Mouse (Mus musculus) left cerebral cortex, adult 8-10 months (tissue): Measurements from ENCODE around the gene Cadps2. TPM values are rescaled to one million over a fixed set of nuclear protein-coding genes. Genes with fewer than 3 reads are reported as not detected.

Source experiments
- DNase-seq, 2 experiments: peaks; one replicate each; pipeline ENCODE4 v3.0.0; 2022; ENCODE audit warnings: low spot score in 2 of 2
- total RNA-seq, 4 experiments: library from RNA; stranded (reverse); gene quantifications; 2 replicates each; pipeline ENCODE4 v1.2.4; 2022

Cadps2 gene
- total RNA-seq, 4 experiments from 2014 or later, result 69.8 to 86.7 (median 77.5) TPM

GRCm38 (mm10) chr6:23361842-23362451 is 477.3 kb downstream of the Cadps2 start:
- no peak for DNase-seq

DNA sequence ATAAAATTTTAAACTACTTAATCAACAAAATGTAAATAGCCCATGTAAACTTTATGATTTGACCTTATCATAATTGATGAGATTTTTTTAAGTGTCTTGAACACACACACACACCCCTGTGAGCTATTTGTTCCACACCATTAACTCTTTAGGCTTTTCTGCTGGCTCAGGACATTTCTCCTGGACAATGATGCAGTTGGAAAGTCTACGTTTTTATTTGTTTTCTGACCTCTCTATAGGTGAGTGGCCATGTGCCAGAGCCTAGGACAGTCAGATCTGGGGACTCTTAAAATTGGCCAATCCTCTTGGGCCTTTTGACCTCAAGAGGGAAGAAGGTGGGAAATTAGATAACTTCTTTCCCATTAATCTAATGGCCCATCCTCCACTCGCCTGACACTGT is 478.6 kb downstream of the Cadps2 start:
- no peak for DNase-seq

DNA sequence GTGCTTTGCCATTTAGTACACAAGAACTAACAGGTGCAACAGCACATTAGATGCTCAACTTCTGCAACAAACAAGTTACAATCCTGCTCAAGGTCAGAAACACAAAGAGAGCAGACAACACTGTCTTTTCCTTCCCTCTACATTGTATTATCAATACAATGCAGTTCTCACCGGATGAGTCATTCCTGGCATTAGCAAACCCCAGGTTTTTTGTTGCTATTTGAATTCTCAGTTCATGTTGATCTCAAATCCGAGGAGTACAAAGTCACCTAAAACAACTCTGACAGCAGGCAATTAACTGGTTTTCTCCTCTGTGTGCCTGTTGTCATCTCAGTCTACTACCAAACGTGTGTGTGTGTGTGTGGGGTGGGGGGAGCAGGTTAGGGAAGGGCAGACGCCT is 483.1 kb downstream of the Cadps2 start:
- DNase-seq, result no peak

- DNase-seq, result no peak
Measured at GRCm38 (mm10) chr6:23353480-23353879, 485.7 kb downstream of the Cadps2 start.

DNA sequence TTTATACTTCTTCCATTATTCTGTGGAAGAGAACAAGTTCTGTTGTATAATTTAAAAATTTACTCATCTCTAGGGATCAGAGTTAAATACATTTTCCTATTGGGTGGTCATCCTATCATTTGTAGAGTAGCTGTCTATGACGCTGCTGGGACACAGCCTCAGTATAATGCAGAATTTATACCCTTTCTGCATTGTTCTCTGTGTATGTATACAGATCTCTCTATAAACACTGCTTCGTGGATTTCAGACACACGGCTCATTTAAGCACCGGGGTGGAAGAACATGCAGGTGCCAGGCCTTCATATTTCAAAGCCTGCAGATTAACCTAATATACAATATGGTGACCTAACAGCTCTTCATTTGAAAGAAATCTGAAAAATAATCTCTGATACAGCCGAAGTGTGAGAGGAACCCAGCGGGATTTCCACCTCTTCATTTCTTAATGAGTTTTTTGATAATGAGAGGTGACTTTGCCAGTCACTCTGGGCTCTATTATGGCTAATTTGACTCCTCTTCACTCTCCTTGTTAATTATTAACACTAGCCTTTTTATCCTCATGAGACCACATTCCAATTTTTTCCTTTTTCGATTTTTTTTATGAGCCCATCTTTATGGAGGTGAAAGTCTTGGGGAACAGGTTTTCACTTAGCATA is 501.7 kb downstream of the Cadps2 start:
- DNase-seq, result no peak

GRCm38 (mm10) chr6:23314945-23315344 is 524.3 kb downstream of the Cadps2 start:
- DNase-seq, result no peak

GRCm38 (mm10) chr6:23314291-23314690 is 524.9 kb downstream of the Cadps2 start:
- no peak for DNase-seq

DNA sequence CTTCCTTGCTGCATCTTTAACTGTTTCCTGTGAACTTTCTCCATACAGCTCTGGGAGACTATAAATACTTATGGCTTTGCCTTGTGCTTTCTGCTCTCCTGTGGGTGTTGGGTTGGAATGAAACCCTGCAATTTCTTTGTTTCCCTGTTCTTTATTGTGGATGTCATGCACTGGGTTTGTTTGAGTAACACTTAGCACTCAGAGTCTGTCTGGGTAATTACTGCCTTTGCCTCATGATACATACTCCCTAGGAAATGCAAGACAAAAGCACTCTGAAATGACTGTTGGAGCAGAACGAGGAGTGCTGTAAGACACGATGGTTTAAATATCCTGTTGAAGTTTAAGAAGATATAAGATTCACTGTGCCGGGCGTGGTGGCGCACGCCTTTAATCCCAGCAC is 533.2 kb downstream of the Cadps2 start:
- DNase-seq, result no peak

DNA sequence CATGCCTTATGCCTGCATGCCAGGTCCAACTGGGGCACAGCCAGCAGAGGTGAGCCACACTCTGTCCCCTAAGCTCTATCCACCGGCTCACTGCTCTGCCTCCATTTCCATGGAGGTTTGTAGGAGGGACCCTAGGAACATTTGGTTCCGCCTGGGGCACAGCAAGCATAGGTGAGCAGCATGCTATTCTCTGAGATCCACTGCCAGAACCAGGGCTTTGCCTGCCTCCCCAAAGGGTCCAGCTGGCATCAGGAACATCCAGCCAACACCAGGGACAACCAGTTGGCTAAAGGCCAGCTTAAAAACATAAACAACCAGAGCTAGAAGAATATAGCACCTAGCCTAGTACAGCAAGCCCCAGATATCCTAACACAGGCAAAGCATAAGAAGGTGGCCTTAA is 540.6 kb downstream of the Cadps2 start:
- DNase-seq, result no peak

DNA sequence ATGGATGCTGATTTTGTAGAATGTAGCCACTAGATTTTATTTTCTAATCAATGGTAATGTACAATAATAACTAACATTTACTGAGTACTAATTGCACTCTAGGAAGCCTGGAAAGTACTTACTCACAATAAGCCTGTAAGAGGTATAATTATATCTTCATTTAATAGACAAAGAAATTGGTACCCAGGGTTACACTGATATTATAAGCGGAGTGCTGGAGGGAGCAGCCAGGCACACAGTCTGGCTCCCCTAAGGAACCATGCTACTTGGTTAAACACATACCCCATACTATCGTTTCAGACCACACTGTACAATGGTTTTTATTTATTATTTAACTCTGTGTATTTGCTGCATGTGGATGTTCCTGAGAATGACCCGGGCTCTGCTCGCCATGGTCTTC is 544.5 kb downstream of the Cadps2 start:
- no peak for DNase-seq

- no peak for DNase-seq
Measured at GRCm38 (mm10) chr6:23288752-23289151, 550.5 kb downstream of the Cadps2 start.

DNA sequence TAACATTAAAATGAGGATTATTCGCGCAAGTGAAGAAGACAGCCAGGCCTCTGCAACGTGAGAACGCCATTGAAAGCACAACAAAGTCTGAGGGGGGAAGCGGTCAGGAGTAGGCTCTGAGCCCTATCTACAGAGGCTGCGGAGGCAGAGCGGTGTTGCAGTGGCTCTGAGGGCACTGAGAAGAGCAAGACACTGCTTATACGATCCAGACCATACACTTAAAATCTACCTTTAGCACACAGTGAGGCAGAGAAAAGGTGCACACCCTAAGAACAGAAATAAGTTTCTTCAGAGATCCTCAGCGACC is 557.8 kb downstream of the Cadps2 start:
- no peak for DNase-seq

DNA sequence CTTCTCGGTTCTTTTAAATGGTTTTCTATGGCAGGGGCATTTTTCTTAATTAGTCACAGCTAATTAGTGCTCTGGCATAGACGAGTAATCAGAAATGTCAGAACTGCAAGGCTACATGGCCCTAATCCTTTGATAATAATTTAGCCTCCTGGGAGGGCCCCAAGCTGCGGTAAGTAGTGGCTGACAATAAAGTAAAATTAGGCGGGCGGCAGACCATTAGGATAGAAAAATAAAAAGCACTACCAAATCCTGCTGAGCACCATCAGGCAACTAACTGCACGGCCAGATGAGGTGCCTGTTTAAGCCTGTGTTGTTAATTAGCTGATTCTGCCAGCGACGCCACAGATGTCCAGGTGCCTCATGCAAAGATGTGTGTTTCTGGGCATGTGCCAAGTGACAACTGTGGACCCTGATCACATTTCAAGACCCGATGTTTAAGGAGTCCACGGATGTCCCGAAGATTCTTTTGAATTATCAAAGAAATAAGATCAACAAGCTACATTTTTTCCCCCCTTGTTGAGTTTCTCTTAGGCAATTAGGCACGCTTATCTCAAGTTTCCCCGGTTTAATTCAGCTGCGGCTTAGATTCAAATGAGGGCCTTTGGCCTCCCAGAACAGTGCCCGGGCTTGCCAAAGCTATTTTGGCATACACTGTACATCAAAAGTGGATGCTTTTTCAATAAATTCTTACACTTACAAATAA is 558.3 kb downstream of the Cadps2 start:
- DNase-seq, result no peak

DNA sequence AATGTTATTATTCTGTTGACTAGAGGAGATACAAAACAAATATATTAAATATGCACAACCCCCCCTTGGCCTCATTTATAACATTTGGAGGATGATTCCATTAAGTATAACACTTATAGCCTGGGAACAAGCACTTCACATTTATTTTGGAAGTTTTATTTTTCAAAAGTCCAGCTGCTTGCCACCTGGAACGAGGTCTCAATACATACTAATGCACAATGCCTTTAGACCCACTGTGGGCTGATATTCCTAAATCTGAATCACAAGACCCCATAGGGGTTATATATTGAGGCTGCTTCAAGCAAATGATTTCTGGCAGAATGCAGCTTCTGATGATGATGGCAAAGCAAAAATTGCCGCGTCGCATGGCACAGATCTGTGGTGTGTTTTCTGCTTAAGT is 565.7 kb downstream of the Cadps2 start:
- DNase-seq, result no peak

- no peak for DNase-seq
Measured at GRCm38 (mm10) chr6:23272979-23273378, 566.2 kb downstream of the Cadps2 start.

- DNase-seq, result no peak
Measured at GRCm38 (mm10) chr6:23272542-23272941, 566.7 kb downstream of the Cadps2 start.

DNA sequence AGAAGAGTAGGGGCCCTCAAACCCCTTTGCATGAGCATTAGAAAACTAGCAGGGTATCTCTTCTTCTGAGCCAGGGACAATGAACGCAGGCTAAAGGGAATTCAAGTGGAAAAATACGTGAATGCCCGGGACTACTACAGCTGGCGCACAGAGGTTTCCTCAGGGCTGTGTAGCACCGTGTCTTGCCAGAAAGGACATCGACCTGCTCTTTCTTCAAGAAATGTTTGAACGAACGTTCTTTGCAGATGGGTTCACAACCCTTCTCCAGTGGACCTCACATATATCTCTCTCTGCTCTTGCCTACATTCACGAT is 578.5 kb downstream of the Cadps2 start:
- no peak for DNase-seq

DNA sequence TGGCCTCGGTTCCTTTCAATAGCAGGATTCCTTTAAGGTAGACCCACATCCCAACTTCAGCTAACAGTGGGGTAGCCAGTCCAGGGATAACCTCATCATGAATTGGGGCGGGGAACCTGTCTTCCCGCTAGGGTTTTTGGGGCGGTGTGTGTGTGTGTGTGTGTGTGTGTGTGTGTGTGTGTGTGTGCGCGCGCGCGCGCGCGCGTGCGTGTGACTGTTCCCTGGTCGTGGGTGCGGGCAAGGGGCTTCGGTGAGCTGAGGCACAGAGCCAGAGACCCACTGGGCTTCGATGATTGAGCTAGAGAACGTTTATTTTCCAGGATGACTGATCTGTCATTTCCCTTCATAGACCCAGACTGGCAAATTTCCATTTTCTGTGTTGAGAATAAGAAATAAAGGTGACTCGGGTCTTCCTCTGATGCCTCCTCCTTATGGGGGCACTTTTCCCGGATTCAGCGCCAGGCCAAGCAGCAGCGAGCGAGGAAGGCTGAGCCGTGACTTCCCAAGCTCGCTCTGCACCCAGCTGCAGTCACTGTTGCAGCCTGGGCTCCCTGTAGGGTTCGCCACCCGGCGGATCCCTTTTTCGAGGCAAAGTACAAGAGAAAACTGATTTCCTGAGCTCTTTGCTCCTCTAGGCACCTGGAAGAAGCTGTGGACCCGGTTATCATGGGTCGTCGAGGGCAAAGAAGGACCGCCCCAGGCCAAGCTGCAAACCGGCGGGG is 579.0 kb downstream of the Cadps2 start:
- no peak for DNase-seq

- DNase-seq, result no peak
Measured at GRCm38 (mm10) chr6:23257981-23258380, 581.2 kb downstream of the Cadps2 start.

- no peak for DNase-seq
Measured at GRCm38 (mm10) chr6:23255161-23255560, 584.1 kb downstream of the Cadps2 start.

DNA sequence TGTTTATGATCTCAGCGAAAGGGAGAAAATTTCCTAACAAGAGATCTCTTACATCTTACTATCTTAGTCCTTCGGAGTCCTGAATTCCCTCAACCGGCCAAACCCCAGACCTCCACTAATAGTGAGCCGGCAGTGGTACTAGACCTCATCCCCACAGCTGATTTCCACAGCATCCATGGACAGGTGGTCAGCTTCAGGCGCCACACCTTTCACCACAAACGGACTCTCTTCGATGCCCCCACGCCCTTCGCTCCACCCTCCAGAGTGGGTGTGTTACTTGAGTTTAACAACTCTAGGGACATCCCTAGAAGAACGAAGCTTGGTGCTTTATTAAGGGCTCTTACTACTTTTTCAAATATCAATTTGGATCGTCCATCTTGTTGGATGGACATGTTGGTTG is 584.6 kb downstream of the Cadps2 start:
- no peak for DNase-seq
